Mouse (Mus musculus): Measurements from ENCODE around the gene Dcaf1.

GRCm38 (mm10) chr9:106780086-106780485 is 41.6 kb upstream of the Dcaf1 start:
- TF ChIP-seq POLR2A (IDR thresholded peaks at IDR 0.05; ENCODE audit: extremely low read depth, insufficient read depth, low read length) (no peak), CTCF (IDR thresholded peaks at IDR 0.05; ENCODE audit: low read depth, low read length) (no peak)
